Mouse (Mus musculus): Measurements from ENCODE around the gene Il18. TPM values are rescaled to one million over a fixed set of nuclear protein-coding genes. Genes with fewer than 3 reads are reported as not detected.

Gene Il18
- 1 to 10 TPM; 4.3 to 5.5 TPM for total RNA-seq (2021)
- long read RNA-seq, experiment 1, partial matches to known transcripts = 3 of 7 reads
- long read RNA-seq, experiment 1, other reads (novel, unspliced or antisense) = 4 of 7 reads
- long read RNA-seq, experiment 2, partial matches to known transcripts = 0 of 1 reads
- long read RNA-seq, experiment 2, other reads (novel, unspliced or antisense) = 1 of 1 reads

DNA sequence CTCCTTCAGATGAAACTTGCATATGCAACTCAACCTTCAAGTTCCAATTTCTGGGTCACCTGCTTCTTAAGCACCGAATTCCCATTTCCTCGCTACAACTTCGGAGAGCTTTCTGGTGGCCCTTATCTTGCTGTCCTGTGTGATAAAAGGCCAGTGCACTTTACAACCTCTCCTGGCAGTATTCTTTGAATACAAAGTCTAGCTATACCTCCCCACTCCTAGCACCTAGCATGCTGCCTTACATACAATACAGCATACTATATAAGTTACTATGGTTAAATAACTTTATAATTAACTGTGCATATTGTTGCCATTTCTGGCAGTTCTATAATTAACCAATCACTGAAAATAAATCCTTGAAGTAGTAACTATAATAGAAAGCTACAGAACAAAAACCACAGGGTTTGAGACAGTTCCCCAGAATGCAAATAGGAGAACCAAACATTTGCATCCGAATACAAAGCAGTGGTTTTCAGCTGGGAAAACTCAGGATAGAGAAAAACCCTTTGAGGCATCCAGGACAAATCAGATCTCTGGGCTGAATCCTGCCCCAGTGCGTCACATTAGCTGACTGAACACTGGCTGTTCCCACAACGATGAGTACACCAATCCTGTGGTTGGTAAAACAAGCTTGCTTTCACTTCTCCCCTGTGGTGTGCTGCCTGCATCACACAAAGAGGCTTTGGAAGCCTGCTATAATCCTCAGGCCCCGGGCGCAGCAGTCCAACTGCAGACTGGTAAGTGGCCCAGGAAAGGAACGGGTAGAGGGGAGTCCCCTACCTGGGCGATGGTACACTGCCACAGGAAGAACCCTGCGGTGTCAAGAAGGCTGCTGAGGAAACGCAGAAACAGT, at the start of gene Il18:
Il18 (plus strand) TSS at position 587 of the 853 bp plus-strand sequence.
- peak; percentile 44 to 57 for DNase-seq

DNA sequence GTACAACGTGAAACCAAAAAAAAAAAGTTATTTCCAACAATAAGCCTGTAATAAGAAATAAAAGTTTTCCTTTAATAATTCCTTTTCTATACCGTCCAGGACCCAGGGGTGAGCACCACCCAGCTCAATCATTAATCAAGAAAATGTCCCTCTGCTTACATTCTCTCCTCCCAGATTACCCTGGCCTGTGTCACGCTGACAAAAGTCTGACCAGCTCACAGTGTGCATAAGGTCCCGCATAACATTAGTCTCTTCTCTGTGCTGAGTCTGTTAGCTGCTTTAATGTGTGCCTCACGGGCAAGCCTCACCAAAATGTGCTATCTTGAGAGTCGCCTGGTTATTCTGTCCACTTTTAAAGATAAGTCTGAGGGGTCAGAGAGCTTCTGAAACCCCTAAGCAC, 49.2 kb upstream of the Il18 start:
- no peak for DNase-seq

DNA sequence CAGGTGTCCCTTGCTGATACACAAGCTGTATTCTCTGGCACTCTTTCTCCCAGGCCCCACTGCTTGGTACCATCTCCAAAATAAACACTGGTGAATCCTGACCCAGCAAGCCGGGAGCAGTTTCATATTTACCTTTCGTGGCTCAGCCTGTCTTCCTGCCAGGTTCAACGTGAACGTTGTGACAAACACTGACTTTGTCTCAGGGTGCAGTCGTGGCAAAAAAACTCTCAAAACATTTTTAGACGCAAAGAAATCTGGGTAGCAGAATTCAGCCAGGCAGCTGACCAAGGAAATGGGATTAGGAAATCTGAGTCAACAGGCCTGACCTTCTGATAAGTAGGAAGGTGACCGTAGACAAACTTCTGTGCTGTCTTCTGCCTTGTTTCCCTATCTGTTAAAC, 47.1 kb upstream of the Il18 start:
- DNase-seq = no peak

DNA sequence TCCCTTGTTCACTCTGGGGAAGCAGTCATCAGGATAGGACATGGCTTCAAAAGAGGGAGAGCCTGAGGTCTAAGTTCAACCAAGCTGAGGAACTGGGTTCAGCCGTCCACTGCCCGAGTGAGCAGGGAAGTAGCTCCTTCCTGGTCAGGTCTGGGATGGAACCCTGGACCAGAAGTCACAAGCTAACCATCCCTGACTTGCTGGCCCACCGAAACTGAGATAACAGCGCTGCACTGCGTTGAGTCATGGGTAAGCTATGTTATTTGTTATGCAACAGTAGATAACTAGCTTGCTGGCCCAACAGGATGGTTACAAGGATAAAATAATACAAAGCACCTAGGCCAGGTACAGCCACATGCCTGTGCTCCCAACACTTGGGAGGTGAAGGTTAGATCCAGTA, 39.2 kb upstream of the Il18 start:
- no peak for DNase-seq

DNA sequence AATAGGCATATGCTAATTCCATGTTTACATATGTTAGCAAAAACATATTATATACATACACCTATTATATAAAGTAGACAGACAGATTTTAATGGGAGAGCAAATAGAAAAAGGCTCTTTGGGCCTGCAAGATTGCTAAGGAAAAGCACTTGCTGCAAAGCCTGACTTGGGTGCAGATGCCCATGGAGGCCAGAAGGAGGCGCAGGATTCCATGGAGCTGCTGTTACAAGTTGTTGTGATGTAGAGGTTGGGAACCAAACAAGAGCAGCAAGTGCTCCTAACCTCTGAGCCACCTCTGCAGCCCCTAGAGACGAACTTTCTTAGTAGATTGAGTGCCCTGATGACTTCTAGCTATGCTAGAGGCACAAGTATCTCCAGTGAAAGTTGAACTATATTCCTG, 35.8 kb upstream of the Il18 start:
- DNase-seq = peak in 1 of 2 experiments; percentile 32

DNA sequence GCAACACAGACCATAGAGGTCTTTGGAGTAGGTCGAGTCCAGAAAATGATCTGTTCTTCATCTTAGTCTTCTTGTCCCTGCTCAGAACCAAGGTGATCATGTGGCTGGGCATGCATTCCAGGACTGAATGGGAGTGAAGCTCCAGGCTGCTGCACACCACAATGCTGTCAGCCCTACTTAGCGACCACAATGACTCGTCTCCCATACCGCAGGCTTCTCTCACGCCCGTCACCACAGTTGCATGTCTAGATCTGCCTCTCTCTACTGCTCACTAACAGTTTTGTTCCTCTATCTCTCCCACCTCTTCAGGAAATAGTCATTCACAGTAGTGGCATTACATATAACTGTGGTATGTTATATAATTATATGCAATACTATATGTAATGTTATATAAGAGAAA, 33.9 kb upstream of the Il18 start:
- no peak for DNase-seq

DNA sequence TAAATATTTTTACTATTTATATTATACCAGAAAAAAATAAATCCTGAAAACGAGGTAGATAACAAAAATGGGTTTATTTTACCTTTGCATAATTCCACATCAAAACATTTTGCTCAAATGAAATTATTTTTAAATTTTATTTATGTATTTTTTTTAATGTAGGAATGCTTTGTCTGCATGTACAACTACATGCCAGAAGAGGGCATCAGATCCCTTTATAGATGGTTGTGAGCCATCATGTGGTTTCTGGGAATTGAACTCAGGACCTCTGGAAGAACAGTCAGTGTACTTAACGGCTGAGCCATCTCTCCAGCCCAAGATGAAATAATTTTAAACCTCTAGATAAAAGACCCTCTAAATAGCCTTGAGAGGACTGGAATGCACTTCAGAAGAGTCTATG, 33.1 kb upstream of the Il18 start:
- DNase-seq = no peak

DNA sequence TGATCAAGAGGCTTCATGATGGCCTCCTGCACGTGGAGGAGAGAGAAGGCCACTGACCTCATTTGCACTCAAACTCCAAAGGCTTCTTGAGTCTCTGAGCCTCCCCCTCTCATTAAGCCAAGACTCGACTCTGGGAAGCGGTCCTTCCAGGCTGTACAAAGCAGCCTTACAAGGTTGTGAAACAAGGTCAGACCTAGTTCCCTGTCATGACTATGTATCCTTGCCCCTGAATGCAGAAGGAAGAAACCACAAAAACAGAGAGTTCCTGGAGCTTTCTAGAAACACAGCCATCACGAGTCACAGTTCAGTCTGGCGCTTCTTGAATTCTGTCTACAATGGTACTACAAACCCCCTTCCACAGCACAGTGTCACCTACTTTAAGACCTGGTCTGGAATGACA, 32.1 kb upstream of the Il18 start:
- DNase-seq = no peak

DNA sequence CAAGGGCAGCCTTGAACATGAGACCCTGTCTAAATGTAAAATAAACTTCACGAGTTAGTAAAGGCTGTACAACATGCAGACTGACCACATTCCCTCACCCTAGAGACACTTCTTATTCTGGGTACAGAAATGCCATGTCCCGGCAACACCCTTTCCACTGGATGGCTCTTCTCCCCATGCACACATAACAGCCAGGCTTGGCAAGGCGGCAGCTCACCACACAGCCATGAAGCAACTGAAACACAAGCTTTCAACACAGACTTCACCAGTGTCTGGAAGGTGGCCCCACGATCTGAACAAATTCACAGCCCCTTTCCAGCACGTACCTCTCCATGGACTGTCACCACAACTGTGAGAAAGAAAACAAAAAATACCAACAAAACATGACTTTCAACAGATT, 29.7 kb upstream of the Il18 start:
- DNase-seq = peak; percentile 29 to 49

DNA sequence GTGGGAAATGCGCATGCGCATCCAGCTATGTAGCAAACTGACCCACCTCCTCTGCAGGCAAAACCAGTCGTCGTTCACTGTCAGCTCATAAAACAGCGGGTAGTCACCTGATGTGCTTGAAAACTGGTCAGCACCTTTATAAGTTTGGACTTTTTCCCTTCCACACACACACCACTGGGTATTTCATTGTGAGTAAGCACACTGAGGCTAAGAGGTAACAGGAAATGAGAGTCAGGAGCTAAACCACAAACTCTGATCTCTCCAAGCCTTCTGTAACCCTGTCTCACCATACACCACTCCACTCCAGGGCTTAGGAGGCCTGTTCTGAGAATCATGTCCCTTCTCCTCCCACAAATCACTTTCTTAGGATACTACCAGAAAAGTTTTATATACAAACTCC, 29.0 kb upstream of the Il18 start:
- DNase-seq = no peak

DNA sequence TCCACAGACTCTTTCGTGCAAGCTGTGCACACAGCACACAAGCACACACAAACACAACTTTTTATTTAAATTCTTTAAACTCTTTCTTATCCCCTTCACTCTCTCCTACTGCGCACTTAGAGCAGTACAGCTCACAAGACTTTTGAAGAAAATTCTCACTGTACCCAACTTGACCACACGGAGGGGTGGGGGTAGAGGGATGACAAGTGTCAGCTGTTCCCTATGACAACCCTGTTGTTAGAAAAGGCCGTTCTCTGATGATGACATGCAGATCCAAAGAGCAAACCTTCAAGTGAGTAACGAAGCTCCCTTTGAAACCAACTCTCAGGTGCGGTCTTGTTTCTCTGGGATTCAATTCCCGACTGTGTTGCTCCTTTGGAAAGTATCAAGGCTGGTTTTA, 26.8 kb upstream of the Il18 start:
- no peak for DNase-seq

DNA sequence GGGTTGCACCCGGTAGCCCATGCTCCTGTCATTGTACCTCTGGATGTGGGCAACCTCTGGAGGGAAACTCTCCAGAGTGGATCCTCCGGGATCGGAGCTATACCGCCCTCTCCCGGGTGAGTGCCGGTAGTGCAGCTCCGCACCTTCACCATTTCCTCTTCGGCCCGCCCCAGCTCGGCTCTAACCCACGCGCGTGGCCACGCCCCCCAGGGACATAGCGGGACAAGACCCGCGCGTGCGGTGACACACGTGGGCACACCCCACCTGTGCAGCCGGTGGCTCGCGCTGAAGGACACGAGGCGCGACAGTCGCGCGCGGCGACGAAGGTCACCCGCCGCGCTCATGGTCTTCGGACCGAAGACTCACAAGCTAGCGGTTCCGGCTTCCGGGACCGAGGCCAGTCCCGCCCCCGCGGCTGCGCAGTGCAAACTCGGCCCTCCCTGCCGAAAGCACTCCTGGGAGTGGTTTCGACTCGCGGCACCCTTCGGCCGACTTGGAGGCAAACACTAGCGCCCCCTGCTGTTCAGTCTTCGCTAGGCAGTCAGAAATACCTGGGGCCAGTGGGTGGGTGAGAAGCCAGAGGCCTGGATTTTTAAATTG, 26.2 kb upstream of the Il18 start, which contains the start of gene Pts:
Pts (minus strand) TSS at position 432 of the 600 bp plus-strand sequence.
- DNase-seq = peak; percentile 99 to 100

DNA sequence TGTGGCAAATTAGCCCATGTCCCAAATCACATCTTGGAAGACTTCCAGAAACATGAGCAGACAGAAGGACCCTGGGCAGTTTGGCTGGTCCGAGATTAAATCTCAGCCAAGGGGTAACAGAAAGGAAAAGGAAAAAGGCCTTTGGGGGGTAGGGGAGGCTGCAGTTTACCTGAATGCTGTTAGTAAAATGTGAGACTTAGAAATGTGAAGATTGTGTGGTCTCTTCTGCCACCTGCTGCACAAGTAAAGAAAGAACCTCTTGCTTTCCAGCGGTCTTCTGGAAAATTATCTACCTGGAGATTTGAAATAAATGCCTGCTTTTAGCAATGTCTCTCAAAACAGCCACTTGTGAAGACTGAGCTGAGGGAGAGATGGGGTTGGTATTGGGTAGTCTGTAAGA, 23.7 kb upstream of the Il18 start:
- peak in 1 of 2 experiments; percentile 20 for DNase-seq

DNA sequence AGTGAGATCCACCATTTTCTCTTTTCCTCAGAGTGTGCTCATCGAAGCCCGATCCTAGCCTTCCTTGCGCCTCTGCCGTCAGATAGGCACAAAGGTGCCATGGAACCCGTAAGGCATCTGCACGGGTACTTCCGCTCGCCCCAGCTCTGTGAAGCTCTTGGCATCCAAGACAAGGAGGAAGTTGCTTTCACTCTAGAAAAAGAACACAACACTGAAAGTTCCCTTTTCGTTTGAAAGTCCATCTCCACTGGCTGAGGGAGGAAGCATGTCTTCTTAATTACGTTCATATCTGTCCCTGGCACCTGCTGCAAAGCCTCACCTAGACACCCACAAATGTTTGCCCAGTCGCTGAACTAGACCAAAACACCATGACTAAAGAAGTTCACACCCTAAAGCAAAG, 21.3 kb upstream of the Il18 start:
- DNase-seq = no peak

DNA sequence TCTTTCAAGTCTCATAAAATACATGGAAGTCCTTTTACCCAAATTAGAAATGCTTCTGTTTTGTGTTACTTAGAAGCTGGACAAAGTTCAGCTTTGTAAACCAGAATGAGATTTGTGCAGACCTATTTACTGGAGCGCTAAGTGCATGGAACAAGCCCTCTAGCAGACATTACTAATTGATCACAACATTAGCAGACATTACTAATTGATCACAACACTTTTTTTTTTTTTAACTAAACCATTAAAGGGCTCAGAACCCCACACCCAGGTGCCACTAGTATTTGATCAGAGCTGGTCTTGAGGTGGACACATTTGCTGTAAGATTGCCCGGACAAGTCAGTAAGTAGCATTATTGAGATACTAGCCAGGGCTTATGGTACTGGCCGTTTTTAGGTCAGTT, 20.8 kb upstream of the Il18 start:
- DNase-seq = no peak

DNA sequence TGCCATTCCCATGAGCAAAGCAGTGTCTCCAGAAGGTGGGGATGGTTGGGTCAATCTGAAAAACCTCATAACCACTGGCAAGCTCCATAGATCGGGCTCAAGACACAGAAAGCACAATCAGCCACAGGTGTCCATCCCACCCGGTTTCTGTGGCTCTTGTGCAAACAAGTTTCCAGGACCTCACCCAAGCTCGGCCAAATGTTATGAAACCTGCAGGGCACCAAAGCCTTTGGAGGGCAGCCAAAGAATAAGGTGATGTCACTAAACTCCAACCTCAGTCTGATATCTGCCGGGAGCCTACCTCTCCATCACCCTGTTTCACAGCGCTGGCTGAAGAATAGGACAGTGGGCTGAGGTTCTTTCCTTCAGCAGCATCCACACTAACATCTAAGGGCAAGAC, 18.7 kb upstream of the Il18 start:
- peak in 1 of 2 experiments; percentile 23 for DNase-seq

DNA sequence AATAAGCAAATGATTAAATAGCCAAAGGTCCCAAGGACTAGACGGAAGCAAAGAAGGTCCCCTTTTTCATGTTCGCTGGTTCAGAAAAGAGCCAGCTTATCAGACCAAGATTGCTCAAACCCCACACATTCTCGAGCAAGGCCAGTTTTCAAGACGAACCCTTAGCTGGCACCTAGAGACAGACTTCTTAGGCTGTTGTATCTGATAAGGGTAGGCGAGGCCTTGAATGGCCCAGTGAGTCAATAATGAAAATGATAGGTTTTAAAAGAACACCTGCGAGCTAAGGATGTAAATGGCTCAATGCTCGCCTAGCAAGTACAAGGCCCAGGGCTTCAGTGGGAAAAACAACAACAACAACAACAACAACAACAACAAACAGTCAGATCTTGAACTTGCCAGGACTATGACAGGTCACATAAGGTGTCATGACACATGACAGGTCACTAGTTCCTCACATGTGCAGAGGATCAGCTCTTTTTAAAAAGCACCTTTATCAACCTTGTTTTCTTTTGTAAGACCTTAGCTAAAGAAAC, 18.0 kb upstream of the Il18 start:
- no peak for DNase-seq

DNA sequence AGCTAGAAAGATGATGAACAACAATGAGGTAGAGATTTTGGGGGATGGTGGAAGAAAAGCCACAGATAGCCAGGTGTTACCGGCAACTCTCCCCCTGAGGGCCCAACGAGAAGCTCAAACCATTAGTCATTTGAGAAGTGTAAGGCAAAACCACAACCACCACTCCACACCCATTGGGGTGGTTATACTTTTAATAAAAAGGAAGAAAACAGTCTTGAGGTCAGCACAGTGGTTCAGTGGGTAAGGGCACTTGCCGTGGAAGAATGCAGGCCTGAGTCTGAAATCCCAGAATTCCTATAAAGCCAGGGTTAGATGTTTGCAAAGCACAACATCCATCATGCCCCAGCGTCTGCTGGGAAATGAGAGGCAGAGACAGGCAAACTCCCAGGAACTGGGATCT, 17.3 kb upstream of the Il18 start:
- no peak for DNase-seq

DNA sequence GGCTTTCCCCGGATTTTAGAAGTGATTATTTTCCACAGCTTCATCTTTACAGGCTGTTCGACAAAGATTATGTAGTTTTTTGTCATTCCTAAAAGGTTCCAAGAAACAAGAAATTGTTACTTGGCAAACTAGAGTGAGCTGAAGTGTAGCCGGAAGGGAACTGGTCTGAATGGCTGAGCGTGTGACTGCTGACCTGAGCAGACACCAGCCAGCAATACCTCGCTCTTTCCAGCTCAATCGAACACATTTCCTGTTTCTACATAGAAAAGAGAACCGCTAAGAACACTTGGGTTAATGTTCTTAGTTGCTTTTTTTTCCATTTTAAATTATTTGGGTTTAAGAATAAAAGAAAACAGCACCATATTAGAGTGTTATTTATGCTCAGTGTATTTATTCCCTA, 14.5 kb upstream of the Il18 start:
- DNase-seq = no peak

DNA sequence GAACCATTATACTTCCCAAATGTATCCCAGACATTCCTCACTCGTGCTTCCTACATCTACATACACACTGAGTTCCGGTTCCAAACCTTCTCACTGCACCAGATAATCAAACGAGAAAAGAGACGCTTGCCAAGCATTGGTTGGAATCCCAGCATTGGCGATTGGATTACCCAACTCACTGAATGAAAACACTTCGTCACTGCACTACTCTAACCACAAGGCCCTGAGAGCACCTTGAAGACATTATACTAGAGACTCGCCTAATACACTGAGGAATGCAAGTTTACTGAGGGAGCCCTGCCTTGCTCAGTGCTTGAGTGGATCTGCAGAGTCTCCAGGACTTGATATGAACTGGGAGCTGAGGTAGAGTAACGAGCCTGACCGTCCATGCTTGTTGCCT, 12.2 kb upstream of the Il18 start:
- DNase-seq = no peak

DNA sequence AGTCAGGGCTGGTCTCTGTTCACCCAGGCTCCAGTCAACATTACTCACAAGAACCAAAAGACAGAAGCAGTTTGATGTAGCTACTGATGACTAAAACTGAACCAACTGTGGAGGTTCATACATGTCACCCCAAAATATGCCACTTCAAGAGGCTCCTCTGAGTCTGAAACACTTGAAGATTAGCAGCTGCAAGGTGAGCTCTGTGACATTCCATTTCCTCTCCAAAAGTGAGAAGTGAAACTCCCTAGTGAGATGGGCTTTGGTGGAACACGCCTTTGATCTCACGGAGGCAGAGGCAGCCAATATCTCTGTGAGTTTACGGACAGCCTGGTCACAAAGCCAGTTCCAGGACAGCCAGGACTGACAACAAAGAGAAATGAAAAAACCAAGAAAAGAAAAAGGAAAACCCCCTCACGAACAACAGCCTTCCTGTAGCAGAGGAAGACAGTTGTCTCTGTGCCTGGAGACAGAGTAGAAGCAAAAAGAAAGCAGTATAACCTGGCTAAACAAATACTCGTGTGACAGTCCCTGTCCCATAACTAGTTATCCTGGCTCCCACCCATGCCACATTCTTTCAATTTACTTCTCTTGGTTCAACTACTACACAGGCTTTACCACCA, 6.7 kb upstream of the Il18 start:
- no peak for DNase-seq

DNA sequence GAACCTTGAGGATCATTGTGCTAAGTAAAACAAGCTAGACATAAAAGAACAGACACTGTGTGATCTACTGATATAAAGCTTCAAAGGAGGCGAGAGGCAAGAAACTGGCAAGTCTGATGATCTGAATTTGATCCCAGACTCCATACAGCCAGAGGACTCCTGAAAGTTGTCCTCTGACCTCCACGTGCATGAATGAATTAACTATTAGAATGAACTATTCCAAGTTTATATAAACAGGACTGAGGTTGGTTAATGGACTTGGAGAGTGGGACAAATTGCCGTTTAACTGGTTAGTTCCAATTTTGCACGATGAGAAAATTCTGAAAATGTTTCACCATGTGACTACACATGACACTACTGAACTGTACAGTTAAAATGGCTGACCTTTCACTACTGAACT, 5.7 kb upstream of the Il18 start:
- no peak for DNase-seq

DNA sequence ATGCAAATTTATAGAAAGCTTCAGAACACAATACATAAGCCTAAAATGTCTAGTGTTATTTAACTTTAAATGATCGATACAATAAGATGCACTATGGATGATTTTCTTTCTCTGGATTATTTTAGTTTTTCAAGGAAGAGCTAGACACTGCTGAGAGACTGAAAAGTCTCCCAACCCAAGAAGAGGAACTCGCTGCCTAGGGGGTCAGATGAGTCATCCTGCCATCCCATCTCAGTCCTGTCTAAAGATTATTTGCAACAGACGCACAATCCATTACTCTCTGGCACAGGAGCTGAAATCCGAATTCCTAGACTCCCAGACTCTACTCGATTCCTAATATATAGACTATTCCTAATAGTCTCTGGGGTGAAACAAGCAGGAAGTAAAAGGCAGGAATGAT, 2.4 kb upstream of the Il18 start:
- no peak for DNase-seq
